Mouse (Mus musculus) embryo, embryonic 10 days (tissue): Measurements from ENCODE around the gene Dock9.

Experiments used
- DNase-seq: peaks from one replicate; pipeline ENCODE4 v3.0.0-alpha.2; 2015; ENCODE audit warnings: low spot score

The Dock9 gene

GRCm38 (mm10) chr14:121585906-121586765 lies 211.5 kb downstream of the Dock9 start:
- no peak for DNase-seq

DNA sequence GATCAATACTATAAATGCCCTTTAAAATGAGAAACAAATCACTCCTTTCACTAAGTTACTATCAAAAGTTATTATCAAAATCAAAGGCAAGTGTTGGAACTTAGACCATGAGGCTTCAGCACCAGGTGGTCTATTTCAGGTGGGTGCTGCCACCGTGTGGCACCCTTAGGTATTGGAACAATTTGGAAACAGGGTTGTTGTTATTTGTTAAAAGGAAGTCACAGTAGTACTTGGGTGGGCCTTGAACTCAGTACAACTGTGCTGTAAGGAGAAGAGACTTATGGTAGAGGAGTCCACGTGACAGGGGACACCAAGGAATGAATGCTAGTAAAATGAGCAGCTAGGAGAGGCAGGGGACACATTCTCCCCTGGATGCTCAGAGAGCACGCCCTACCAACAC lies 218.6 kb downstream of the Dock9 start:
- DNase-seq = peak; percentile 59

GRCm38 (mm10) chr14:121573391-121573790 lies 224.2 kb downstream of the Dock9 start:
- no peak for DNase-seq

- peak; percentile 89 for DNase-seq
These were observed 230.8 kb downstream of the Dock9 start for GRCm38 (mm10) chr14:121566794-121567201.

DNA sequence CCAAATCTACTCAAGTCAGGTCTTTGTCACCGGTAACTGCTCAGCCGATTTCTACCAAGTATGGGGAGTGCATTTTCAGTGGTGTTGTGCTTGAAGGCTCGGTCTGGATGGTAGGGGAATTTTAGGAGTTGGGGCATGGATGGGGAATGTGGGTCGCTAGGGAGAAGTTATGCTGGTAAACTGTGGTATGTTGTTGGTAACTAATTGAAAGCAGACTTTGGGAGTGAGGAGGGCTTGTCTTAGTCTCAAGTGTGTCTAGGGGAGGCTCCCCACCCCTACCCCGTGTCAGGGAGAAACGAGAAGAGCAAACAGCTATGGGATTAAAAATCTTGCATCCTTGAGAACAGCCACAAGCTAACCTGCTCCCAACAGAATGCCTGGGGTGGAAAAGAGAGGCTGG lies 231.7 kb downstream of the Dock9 start:
- peak; percentile 33 for DNase-seq

DNA sequence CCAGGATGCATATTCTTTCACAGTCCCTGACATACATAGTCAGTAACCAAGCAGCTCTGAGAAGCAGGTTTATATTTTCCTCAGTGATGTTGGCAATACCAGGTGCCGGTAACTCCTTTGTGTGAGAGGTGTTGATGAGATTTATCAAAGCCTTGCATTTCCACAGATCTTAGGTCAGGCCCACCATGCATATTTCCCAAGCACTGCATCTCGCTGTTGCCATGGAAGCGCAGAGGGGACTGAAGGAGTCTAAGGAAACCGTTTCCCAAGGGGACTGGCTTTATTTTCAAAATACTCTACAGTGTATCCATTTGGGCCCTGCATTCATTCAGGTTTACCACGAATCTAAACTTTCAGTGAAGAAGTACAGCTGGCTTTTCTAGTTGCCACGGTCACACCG lies 233.0 kb downstream of the Dock9 start:
- DNase-seq = peak; percentile 51

DNA sequence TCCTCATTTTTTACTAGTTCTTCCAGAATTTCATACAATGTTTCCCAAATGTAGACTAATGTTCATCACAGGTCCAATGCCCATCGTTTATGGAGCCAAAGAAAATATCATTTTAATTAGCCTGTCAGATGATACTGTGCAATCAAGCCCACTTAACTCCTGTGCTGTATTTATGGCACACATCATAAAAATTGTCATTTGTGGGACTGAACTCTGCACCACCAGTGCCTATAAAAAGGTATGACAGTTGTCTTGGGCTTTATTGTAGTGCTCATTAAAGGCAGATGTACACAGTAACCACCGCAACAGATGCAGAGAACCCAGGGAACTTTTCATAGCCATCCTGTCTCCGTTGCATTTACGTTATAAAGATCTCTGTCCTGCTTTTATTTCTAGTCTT lies 233.7 kb downstream of the Dock9 start:
- DNase-seq = no peak

- DNase-seq = no peak
These were observed 238.6 kb downstream of the Dock9 start for GRCm38 (mm10) chr14:121559026-121559425.

DNA sequence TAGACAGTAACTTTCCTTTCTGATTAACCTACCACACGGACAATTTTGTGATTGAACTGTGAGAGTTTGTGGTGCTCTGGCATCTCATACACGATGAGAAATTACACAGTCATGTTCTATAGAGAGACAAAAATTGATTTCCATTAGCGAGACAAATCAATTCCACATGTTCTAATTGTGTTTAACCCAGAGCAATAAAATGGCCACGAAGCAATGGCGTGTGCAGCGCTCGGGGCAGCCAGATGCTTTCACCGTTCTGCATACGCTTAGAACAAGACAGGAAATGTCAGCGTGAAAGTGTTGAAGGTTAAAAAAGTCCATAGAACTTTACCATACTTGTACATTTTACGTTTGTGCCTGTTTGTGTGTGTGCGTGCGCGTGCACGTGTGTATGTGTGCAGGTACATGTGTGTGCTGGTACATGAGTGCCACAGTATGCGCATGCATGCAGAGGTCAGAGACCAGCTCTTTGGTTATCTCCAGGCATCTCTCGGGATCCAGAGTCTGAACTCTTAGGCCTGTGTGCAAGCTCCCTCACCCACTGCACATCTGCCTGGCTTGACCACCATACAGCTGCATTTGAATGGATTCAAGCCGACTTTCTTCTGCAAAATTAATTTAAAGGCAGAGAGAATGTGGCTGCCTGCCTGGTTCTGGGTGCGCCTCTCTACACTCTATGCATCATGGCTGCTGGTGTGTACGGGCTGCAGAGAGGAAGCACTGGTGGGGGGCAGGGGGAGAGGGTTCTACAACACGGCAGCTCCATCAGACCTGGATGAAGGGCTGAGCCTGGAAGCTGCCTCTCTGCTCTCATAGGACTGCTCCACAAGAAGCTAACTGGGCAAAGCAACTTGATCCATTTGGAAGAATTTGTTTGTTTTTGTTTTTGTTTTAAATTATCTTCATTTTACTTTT lies 241.0 kb downstream of the Dock9 start:
- DNase-seq = no peak

DNA sequence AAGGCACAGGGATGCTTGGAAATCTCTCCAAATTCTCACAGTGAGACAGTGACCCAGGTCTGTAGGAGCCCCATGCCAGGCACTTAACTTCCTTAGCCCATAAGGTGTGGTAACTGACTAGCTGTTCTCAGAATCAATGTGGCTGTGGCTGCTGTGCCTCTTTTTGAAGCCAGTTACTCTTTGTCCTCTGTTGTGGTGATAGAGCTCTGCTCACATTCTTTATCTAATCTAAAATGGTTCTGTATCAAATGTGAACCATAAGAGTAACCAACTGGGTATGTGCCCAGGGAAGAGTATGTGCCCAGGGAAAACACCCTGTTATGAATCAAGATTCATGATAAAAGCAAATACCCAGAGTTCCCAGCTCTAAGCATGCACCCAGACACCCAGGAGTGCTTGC lies 243.9 kb downstream of the Dock9 start:
- no peak for DNase-seq

DNA sequence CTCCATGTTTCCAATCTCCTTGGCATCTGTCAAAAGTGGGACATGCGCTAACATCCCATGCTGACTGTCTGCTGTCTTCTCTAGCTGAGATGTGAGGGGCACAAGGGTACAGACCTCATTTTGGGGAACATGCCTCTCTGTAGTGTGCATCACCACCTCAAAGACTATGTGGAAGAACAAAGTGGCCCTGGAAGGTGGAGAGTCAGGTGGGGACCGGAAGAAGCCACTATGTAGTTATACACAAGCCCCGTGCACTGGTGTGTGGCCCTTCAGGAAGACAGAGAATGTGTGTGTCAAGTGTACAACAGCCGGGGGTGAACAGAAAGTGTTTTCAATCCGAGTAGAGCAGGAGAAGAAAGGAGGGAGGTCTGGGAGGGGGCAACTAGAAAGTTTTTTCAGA lies 245.1 kb downstream of the Dock9 start:
- DNase-seq = no peak

DNA sequence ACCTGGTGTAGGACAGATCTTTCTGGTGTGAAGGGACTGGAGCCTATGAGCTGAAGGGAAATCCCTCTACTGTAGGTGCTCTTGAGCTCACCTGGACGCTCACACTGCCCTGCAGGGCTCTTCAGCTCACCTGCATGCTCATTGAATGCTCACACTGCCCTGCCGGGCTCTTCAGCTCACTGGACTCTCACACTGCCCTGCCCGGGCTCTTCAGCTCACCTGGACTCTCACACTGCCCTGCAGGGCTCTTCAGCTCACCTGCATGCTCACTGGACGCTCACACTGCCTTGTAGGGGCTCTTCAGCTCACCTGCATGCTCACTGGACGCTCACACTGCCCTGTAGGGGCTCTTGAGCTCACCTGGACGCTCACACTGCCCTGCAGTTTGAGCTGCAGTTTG lies 247.8 kb downstream of the Dock9 start:
- DNase-seq = no peak

GRCm38 (mm10) chr14:121547745-121548144 lies 249.9 kb downstream of the Dock9 start:
- DNase-seq = peak; percentile 66

GRCm38 (mm10) chr14:121546621-121547020 lies 251.0 kb downstream of the Dock9 start:
- DNase-seq = no peak

DNA sequence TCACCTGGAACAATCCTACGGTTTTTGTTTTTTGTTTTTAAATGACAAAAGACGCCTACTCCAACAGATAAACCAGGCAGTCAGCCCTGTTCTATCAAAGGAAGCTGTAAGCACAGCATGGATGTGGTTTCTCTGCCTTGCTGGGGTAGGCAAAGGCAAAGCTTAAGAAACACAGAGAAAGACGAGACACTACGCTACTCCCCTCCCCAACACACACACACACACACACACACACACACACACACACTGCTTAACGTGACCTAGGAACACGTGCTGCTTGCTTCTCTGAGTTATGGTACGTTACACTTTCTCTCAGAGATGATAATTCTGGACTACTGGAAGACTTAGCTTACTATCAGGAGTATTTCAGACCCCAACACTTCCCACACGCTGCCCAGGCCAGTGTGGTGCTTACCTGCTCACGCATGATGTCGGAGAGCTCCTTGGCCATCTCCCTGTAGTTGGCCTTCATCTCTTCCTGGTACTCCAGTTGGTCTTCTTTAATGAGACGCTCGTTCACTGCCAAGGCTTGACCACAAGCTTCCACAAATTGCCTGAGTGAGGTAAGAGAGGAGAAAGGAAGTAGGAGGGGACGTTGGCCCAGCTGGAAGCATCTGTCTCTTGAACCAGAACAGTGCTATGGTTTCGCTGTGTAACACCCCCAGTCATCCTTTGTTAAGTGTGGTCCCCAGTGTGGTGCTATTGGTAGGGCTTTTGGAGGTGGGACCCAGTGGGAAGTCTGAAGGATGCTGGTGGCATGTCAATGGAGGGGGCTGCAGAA lies 251.9 kb downstream of the Dock9 start:
- DNase-seq = no peak

- DNase-seq = no peak
These were observed 256.4 kb downstream of the Dock9 start for GRCm38 (mm10) chr14:121541262-121541661.

DNA sequence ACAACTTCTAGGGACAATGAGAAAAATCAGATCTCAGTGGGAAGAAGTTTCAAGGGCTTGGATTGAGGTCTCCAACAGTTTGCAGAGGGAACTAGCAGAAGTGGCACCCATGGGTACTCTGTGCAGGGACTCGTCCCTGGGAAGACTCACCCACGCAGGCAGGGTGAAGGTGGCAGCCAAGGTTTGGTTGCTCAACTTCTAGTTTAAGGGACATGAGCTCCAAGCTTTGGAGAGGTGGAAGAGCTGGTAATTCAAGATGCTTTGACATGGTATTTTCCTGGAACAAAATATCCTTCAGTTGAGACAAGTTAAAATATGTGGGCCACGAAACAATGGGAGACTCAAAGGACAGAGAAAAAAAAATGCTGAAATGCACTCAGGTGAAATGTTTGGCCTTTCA lies 263.1 kb downstream of the Dock9 start:
- DNase-seq = no peak

GRCm38 (mm10) chr14:121530853-121531252 lies 266.8 kb downstream of the Dock9 start:
- no peak for DNase-seq

DNA sequence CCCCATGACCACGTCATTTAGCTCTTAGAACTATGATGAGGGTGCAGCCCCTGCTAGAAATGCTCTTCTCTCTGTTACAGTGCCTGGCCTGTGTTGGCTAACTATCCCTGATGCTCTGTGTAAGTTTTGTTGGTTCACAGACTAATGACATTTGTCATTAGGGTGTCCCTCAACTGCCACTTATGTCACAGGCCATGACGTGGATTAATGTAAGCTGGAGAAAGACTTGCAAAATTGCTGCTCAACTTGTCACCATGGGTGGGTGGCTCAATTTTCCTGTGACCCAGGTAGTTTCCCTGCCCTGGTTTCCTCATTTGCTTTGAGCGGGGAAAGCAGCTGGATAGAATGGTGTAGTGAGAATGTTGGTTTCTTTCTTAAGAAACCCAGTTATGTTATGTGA lies 269.8 kb downstream of the Dock9 start:
- DNase-seq = no peak

- DNase-seq = no peak
These were observed 270.4 kb downstream of the Dock9 start for GRCm38 (mm10) chr14:121527201-121527600.

- no peak for DNase-seq
These were observed 275.9 kb downstream of the Dock9 start for GRCm38 (mm10) chr14:121521709-121522108.

- DNase-seq = no peak
These were observed 280.8 kb downstream of the Dock9 start for GRCm38 (mm10) chr14:121516881-121517280.
